Mouse (Mus musculus): ENCODE results near the gene Sec31a.

DNA sequence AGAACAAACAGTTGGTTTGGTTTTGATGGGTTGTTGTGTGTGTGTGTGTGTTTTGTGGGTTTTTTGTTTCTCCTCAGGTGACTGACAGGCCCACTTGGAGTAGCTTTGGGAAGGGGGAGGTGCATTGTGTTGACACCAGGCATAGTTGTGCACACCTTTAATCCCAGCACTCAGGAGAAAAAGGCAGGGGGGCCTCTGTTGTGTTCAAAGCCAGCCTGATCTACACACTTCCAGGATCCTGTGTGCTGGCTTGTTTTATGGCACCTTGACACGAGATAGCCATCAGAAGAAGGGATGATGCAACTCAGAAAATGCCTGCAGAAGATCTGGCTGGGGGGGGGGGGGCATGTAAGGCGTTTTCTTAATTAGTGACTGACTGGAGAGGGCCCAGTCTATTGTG is 14.9 kb upstream of the Sec31a start:
- no peak for TF ChIP-seq CTCF (IDR thresholded peaks at IDR 0.05)
- no peak for TF ChIP-seq EP300 (IDR thresholded peaks at IDR 0.05)

Measured in lung, postnatal 0 days (tissue).